Mouse (Mus musculus): Measurements from ENCODE around the gene Susd2.

- TF ChIP-seq CTCF (IDR thresholded peaks at IDR 0.05; ENCODE audit: control insufficient read depth, insufficient read depth, insufficient read length) (no peak), MYOG (IDR thresholded peaks at IDR 0.05; ENCODE audit: control insufficient read depth, extremely low read depth, insufficient read length) (no peak), FOSL1 (IDR thresholded peaks at IDR 0.05; ENCODE audit: insufficient read depth, low read length, poor library complexity, severe bottlenecking) (no peak), MYOD1 (IDR thresholded peaks at IDR 0.05; ENCODE audit: control insufficient read depth, insufficient read length, low read depth) (no peak), CEBPB (IDR thresholded peaks at IDR 0.05; ENCODE audit: low read depth) (no peak), USF1 (IDR thresholded peaks at IDR 0.05; ENCODE audit: low read depth) (no peak), MAX (IDR thresholded peaks at IDR 0.05) (no peak)
Measured at GRCm38 (mm10) chr10:75633048-75633447, 10.8 kb downstream of the Susd2 start.
